Mouse (Mus musculus) hindbrain, embryonic 13.5 days (tissue): Measurements from ENCODE around the gene Lgi1. TPM values are rescaled to one million over a fixed set of nuclear protein-coding genes. Genes with fewer than 3 reads are reported as not detected.

Experiments
- ATAC-seq: fragments of 200-750 bp; cut with Nextera tagmentation; 2 replicates; pipeline ENCODE4 v1.8.0; 2017; ENCODE audit warnings: moderate TSS enrichment; ENCODE audit not compliant: low FRiP score
- H3K27ac ChIP-seq: fragments of 300-500 bp; sonication (generic); 2 replicates; pipeline ENCODE4 v1.5.1; 2015; ENCODE audit warnings: inconsistent platforms, mild to moderate bottlenecking, moderate library complexity
- H3K27me3 ChIP-seq: fragments of 300-500 bp; sonication (generic); 2 replicates; pipeline ENCODE4 v1.6.1; 2015; ENCODE audit warnings: mild to moderate bottlenecking, inconsistent platforms
- H3K36me3 ChIP-seq: fragments of 300-500 bp; sonication (generic); 2 replicates; pipeline ENCODE4 v1.6.1; 2015; ENCODE audit warnings: mild to moderate bottlenecking, inconsistent platforms
- H3K4me1 ChIP-seq: fragments of 300-500 bp; sonication (generic); replicated peaks from 2 replicates; pipeline ENCODE4 v1.6.1; 2015; ENCODE audit warnings: inconsistent platforms
- H3K4me2 ChIP-seq: fragments of 300-500 bp; sonication (generic); 2 replicates; pipeline ENCODE4 v1.6.1; 2015; ENCODE audit warnings: inconsistent platforms, mild to moderate bottlenecking, moderate library complexity
- H3K4me3 ChIP-seq: fragments of 300-500 bp; sonication (generic); 2 replicates; pipeline ENCODE4 v1.5.1; 2015; ENCODE audit warnings: mild to moderate bottlenecking, inconsistent platforms
- H3K9ac ChIP-seq: fragments of 300-500 bp; sonication (generic); 2 replicates; pipeline ENCODE4 v1.6.1; 2015; ENCODE audit warnings: mild to moderate bottlenecking, inconsistent platforms
- H3K9me3 ChIP-seq: fragments of 300-500 bp; sonication (generic); 2 replicates; pipeline ENCODE4 v1.6.1; 2016; ENCODE audit warnings: inconsistent platforms
- WGBS: fragments of 180-500 bp; shearing (Covaris S2); methylation state at CpG from one replicate; pipeline ENCODE4 v1.1.7; 2015; 5-methylcytosine and 5-hydroxymethylcytosine counted together
- polyA plus RNA-seq: library from polyadenylated mRNA; unstranded; fragments of >200 nt; fragmentation: Nextera tagmentation; extraction: Ambion mirVana; gene quantifications from 2 replicates; pipeline ENCODE4 v1.2.1, GENCODE M21; 2015

The Lgi1 gene
- polyA plus RNA-seq, 1 experiment from 2014 or later, result 14.0 TPM

DNA sequence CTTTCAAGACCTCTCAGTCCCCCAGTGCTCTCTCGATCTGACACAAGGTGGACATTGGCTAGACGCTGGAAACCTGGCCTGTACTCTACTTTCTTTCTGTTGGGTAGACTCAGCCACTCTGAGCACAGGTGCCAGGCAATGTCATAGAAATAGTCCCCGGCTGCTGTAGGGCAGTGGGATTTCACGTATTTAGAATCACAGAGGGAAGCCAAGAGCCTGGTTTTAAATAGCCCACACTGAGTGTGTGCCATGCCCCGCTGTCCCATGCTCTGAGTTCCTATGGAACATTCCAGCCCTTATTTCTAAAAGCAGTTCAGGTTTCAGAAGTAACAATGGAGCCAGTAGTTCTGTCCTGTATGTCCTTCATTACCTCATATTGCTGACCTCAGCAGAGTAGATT, 3.1 kb downstream of the Lgi1 start:
- no peaks in the 10 kb centered on the region for H3K9me3 ChIP-seq
- WGBS, result 79% methylated on average over 5 of the region's 5 CpGs
- ATAC-seq, result no peak
- no peak overlapping the region for H3K9ac ChIP-seq
- H3K27me3 ChIP-seq, result no peaks in the 10 kb centered on the region
- H3K4me1 ChIP-seq, result peaks cover 16% of the 10 kb centered on the region
- no peak overlapping the region for H3K4me3 ChIP-seq
- no peak overlapping the region for H3K4me2 ChIP-seq
- no peak overlapping the region for H3K27ac ChIP-seq
- H3K36me3 ChIP-seq, result no peaks in the 10 kb centered on the region

DNA sequence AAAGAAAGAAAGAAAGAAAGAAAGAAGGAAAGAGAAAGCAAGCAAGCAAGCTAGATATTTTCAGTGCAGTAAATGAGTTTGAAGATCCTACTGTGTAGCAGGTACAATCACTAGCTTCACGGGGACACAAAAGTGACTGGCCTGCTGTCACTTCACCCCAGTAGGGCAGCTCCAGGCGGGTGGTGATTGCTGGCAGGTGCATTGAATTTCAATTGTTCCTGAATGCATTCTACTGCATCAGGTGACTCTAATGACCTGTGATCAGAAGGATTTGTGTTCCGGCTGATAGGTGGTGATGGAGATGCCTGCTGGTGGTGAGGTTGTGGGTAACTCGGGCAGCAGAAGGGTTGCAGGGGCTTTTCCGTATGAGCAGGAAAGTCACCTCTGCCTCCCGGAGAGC, 6.7 kb downstream of the Lgi1 start:
- no peaks in the 10 kb centered on the region for H3K36me3 ChIP-seq
- H3K9ac ChIP-seq, result no peak overlapping the region
- no peaks in the 10 kb centered on the region for H3K27me3 ChIP-seq
- WGBS, result 40% methylated on average over 6 of the region's 6 CpGs
- no peak overlapping the region for H3K4me3 ChIP-seq
- ATAC-seq, result no peak
- H3K27ac ChIP-seq, result no peak overlapping the region
- peaks cover 6% of the 10 kb centered on the region for H3K4me1 ChIP-seq
- H3K4me2 ChIP-seq, result no peak overlapping the region
- no peaks in the 10 kb centered on the region for H3K9me3 ChIP-seq

DNA sequence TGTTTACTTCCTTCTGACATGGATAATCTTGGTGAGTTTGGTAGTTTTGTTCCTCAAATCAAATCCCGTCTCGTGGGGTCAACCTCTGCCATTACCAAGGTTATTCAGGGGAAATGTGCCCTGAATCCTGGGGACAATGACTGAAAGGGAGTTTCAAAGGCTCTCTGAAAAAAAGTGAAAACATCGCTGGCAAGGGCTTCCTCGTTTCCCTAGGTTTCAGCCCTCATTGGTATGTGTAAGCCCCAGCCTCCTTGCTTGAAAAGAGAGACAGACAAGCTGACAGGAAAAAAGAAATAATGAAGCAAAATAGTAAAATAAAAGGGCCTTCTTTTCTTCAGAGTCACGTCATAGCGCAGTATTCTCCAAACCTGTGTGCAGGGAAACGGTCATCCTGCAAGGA, 9.5 kb downstream of the Lgi1 start:
- no peak for ATAC-seq
- H3K27ac ChIP-seq, result no peak overlapping the region

DNA sequence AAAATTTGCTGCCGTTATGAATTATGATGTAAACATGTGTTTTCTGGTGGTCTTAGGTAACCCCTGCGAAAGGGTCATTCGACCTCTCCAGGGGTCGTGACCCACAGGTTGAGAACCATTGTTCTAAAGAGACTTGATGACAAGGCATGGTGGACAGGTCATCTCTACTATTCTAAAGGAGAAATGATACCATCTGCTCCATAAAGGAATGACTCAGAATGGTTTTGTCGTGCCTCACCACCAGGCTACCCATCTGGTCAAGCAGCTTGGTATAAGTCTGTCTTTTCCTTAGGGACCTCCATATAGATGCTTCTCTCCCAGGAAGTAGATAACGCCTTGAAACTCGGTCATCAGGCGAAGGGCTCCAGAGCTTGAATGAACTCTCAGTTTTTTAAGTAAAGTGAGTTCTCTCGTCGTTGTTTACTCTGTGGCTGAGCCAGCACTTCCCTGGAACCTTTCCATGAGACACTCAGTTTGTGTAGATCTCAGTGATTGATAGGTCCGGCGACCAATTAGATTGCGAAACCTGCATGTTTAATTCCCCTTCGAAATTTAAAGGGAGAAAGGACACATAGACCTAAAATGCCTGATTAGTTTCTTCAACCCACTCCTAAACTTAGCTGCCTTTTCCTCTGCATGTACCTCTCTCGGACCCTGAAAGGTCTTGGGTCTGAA, 10.5 kb downstream of the Lgi1 start:
- peaks cover 6% of the 10 kb centered on the region for H3K4me1 ChIP-seq

More for the DNA sequence above, 9.5 kb downstream of the Lgi1 start:
- no peaks in the 10 kb centered on the region for H3K27me3 ChIP-seq
- H3K4me1 ChIP-seq, result peaks cover 6% of the 10 kb centered on the region
- no peaks in the 10 kb centered on the region for H3K36me3 ChIP-seq
- no peak overlapping the region for H3K4me3 ChIP-seq
- H3K4me2 ChIP-seq, result no peak overlapping the region
- no peaks in the 10 kb centered on the region for H3K9me3 ChIP-seq
- 57% methylated on average over 7 of the region's 7 CpGs for WGBS
- H3K9ac ChIP-seq, result no peak overlapping the region

DNA sequence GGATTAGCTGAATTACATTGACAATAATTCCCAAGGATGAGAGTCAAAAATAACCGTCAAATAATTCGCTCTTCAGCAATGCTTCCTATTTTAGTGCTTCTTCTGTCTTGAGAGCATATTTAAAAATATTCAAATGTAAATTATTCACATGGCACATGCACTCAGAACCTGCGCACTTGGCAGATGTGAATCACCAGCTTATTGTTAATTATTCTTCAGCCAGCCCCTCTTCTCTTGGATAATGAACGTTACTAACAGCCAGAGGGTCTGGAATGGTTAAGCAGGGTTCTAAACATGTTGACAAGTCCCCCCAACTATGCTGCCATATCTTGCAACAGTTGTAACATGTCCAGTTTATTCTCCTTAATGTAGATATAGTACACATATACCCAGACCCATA, 11.9 kb downstream of the Lgi1 start:
- Histone ChIP-seq H3K9me3 (no peaks in the 10 kb centered on the region), H3K9ac (no peak overlapping the region), H3K4me3 (no peak overlapping the region), H3K4me2 (no peak overlapping the region), H3K36me3 (no peaks in the 10 kb centered on the region), H3K27ac (no peak overlapping the region), H3K27me3 (no peaks in the 10 kb centered on the region), H3K4me1 (peaks cover 4% of the 10 kb centered on the region)
- 75% methylated on average over 4 of the region's 4 CpGs for WGBS
- ATAC-seq, result no peak

More for the DNA sequence above, 10.5 kb downstream of the Lgi1 start:
- H3K4me3 ChIP-seq, result no peak overlapping the region
- 84% methylated on average over 15 of the region's 15 CpGs for WGBS
- ATAC-seq, result no peak
- H3K9me3 ChIP-seq, result no peaks in the 10 kb centered on the region
- H3K36me3 ChIP-seq, result no peaks in the 10 kb centered on the region
- H3K9ac ChIP-seq, result no peak overlapping the region
- no peaks in the 10 kb centered on the region for H3K27me3 ChIP-seq
- no peak overlapping the region for H3K4me2 ChIP-seq
- H3K27ac ChIP-seq, result no peak overlapping the region

DNA sequence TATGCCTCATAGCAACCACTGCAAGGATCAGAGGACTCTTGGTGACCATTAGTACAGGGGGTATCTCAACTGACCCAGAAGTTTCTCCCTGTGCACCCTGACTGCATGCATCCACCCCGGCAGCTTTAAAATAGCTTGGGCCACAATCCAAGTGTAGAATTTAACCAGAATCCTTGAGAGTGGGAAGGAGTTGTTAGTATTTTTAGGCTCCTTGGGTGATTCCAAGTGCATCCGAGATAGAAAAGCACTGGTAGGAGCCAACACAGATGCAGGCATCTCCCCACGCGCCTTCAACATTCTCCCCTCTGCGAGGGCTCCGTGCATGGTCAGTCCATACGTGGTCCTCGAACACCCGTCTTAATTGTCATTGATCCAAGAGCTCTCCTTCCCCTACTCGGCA, 15.9 kb downstream of the Lgi1 start:
- no peak overlapping the region for H3K4me2 ChIP-seq

DNA sequence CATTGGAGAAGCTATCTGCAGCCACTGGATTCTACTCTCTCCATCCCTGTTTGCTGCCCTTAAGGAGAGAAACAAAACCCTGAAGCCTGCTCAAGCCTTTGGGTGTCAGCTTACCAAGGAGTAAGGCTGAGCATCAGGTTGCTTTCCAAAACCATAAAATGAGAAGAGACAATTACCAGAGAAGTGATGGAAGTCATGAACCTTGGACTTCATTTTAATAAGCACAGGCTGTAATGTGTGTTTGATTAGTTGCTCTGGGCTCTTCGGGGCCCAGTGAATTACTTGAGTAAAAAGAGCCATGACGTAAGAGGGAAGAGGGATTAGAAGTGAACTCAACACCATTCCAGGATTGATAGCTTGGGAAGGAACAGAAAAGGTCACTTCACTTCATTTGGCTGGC, 18.1 kb downstream of the Lgi1 start:
- Histone ChIP-seq H3K4me3 (no peak overlapping the region), H3K36me3 (no peaks in the 10 kb centered on the region), H3K27ac (no peak overlapping the region), H3K4me1 (no peaks in the 10 kb centered on the region), H3K27me3 (no peaks in the 10 kb centered on the region), H3K9ac (no peak overlapping the region), H3K4me2 (no peak overlapping the region), H3K9me3 (no peaks in the 10 kb centered on the region)
- no peak for ATAC-seq
- WGBS, result 73% methylated on average over 2 of the region's 2 CpGs

More for the DNA sequence above, 15.9 kb downstream of the Lgi1 start:
- no peaks in the 10 kb centered on the region for H3K27me3 ChIP-seq
- no peak overlapping the region for H3K27ac ChIP-seq
- no peak for ATAC-seq
- no peak overlapping the region for H3K9ac ChIP-seq
- WGBS, result 93% methylated on average over 10 of the region's 10 CpGs
- H3K9me3 ChIP-seq, result no peaks in the 10 kb centered on the region
- H3K4me3 ChIP-seq, result no peak overlapping the region
- H3K36me3 ChIP-seq, result no peaks in the 10 kb centered on the region
- no peaks in the 10 kb centered on the region for H3K4me1 ChIP-seq

DNA sequence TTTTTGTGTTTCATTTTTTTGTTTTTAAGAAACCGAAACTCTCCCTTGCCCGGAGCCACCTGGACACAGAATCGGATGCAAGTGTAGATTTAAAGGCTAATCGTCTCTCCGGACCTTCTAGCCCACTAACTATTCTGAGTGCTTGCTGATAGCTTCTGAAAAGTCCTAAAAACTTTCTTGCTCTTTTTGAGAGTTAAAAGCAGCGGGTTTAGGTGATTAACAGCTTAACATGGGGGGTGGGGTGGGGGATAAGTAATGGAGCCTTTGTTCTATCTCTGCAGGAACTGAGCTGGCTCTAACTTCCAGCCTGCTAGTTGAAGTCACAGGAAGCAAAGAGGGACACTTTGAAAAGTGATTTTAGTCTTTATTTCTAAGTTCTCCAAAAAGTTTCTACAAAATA, 24.2 kb downstream of the Lgi1 start:
- H3K4me3 ChIP-seq, result no peak overlapping the region
- no peaks in the 10 kb centered on the region for H3K9me3 ChIP-seq
- ATAC-seq, result no peak
- H3K9ac ChIP-seq, result no peak overlapping the region
- H3K27ac ChIP-seq, result no peak overlapping the region
- 77% methylated on average over 6 of the region's 6 CpGs for whole genome bisulfite sequencing
- no peak overlapping the region for H3K4me2 ChIP-seq
- no peaks in the 10 kb centered on the region for H3K27me3 ChIP-seq
- H3K4me1 ChIP-seq, result no peaks in the 10 kb centered on the region
- no peaks in the 10 kb centered on the region for H3K36me3 ChIP-seq

DNA sequence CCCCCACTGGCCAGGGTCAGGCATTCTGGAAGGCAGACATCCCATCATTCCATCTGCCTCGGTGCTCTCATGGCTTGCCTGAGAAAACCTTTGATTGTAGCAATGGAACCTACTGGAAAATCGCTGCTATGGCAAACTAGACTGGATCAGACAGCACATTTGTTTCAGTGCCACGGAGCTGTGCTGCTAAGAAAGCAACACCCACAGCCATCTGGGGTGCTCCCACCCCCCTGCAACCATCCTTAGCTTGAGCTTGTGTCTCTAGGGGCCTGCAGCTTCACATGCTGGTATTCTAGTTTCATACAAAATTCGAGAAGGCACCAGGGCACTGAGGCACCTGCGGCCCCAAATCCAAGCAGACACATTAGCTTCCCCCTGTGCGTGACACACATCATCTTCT, 27.1 kb downstream of the Lgi1 start:
- H3K4me2 ChIP-seq, result no peak overlapping the region
- no peak overlapping the region for H3K27ac ChIP-seq
- ATAC-seq, result no peak
- H3K9me3 ChIP-seq, result no peaks in the 10 kb centered on the region
- WGBS, result 68% methylated on average over 6 of the region's 6 CpGs
- H3K9ac ChIP-seq, result no peak overlapping the region
- H3K27me3 ChIP-seq, result no peaks in the 10 kb centered on the region
- H3K4me3 ChIP-seq, result no peak overlapping the region
- H3K4me1 ChIP-seq, result no peaks in the 10 kb centered on the region
- H3K36me3 ChIP-seq, result no peaks in the 10 kb centered on the region

DNA sequence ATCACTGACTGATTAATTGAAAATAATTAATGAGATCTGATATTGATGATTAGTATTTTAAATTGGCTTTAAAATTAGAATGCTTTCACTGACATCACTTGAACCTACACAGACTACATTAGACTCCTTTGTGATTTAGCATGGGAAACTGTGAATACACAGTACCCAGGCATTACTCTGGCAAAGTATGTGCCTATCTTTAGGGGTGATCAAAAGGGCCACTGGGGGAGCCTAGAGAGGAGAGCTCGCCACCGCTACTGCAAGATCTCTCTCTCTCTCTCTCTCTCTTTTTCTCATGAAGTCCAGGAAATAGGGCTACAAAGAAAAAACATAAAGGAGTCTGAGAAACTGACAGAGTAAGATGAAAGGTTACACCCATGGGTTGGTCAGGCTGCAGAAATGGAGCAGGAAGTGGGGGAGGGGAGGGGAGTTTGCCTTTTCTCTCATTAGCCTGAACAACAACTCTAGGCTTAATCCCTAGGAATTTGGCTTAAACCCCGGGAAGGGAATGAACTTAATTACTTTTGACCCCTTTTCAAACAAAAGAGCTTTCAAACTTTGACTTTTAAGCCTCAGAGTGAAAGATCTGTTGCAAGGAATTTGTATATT, 33.8 kb downstream of the Lgi1 start:
- H3K4me2 ChIP-seq, result no peak overlapping the region
- H3K4me1 ChIP-seq, result no peaks in the 10 kb centered on the region
- H3K27me3 ChIP-seq, result no peaks in the 10 kb centered on the region
- 12% methylated on average over 3 of the region's 3 CpGs for WGBS
- no peak for ATAC-seq
- H3K27ac ChIP-seq, result no peak overlapping the region
- no peaks in the 10 kb centered on the region for H3K9me3 ChIP-seq
- H3K9ac ChIP-seq, result no peak overlapping the region
- no peaks in the 10 kb centered on the region for H3K36me3 ChIP-seq
- H3K4me3 ChIP-seq, result no peak overlapping the region

DNA sequence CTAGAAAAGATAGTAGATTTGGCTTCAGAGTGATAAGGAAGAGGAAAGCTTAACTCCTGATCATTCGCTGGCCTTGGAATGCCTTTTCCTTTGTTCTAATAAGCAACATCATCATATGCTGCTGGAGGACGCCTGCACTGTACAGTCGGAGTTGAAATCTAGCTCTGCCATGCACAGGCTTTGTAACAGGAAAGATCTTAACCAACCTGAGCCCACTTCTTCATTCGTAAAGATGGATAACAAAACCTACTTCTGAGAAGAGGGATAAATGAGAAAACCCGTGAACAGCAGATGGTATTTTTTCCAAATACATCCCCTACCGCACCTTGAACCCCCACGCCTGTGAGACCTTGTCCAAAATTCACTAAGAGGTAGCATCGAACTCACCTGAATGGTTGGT, 43.8 kb downstream of the Lgi1 start:
- H3K27ac ChIP-seq, result no peak overlapping the region
- H3K4me3 ChIP-seq, result no peak overlapping the region
- WGBS, result 93% methylated on average over 8 of the region's 8 CpGs
- H3K9me3 ChIP-seq, result no peaks in the 10 kb centered on the region
- H3K27me3 ChIP-seq, result no peaks in the 10 kb centered on the region
- peaks cover 8% of the 10 kb centered on the region; the same call in 1 of the 2 replicates for H3K36me3 ChIP-seq
- H3K9ac ChIP-seq, result no peak overlapping the region
- ATAC-seq, result no peak
- no peaks in the 10 kb centered on the region for H3K4me1 ChIP-seq
- no peak overlapping the region for H3K4me2 ChIP-seq

DNA sequence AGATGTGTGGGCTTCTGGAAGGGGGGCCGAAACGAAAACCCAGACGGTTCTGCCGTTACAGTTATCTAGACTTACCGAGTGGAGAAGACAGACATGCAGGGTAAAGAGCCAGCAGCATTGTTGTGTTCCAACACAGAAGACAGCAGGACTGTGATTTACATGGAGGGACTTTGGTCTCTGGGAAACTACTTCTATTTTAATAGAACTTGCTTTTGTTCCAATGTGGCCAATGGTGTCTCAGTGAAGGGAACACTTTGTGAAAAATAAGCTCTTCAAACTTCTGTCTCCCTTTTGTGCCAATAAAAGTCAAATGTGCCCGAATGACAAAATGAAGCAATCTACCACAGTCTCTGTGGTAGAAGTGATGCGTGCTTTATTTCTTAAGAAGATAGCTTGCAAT, 50.8 kb downstream of the Lgi1 start:
- no peaks in the 10 kb centered on the region for H3K27me3 ChIP-seq
- H3K4me2 ChIP-seq, result no peak overlapping the region
- ATAC-seq, result no peak
- no peak overlapping the region for H3K27ac ChIP-seq
- 87% methylated on average over 7 of the region's 7 CpGs for WGBS
- no peaks in the 10 kb centered on the region for H3K36me3 ChIP-seq
- no peaks in the 10 kb centered on the region; the same call in 1 of the 2 replicates for H3K9me3 ChIP-seq
- H3K4me1 ChIP-seq, result no peaks in the 10 kb centered on the region
- no peak overlapping the region for H3K4me3 ChIP-seq
- no peak overlapping the region for H3K9ac ChIP-seq

DNA sequence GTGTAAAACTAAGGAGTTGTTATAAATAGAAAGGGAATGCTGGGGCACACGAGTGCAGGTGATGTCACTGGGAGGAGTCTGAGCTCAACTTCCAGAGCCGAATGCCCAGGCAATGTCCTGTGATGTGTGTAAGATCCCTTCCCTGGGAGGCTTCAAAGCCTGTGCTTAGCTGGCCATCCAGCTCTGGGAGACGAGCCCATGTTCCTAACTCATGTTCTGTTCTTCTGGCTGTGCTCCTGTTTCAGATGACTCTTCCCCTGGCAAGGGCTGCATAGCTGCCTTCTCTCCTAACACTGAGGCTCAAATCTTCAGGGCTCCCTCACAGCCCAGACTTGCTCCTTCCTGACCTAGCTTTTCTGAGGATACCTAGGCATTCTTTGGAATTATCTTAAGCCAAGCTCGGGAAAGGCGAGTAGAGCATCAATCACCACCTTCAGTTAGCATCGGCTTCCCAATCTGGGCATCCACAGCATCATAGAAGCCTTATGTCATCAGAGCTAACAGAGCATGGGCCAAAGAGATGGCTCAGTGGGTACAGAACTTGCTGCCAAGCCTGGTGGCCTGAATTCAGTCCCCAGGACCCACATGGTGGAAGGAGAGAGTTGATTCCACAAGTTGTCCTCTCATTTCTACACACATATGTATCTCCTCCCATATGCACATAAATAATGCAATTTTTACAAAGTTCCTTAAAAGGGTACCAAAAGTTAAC, 52.4 kb downstream of the Lgi1 start:
- Histone ChIP-seq H3K36me3 (no peaks in the 10 kb centered on the region), H3K27ac (no peak overlapping the region), H3K4me3 (no peak overlapping the region), H3K4me2 (no peak overlapping the region), H3K9me3 (no peaks in the 10 kb centered on the region; the same call in 1 of the 2 replicates), H3K9ac (no peak overlapping the region), H3K27me3 (no peaks in the 10 kb centered on the region), H3K4me1 (no peaks in the 10 kb centered on the region)
- no peak for ATAC-seq
- 92% methylated on average over 6 of the region's 6 CpGs for WGBS
